Mouse (Mus musculus): ENCODE results near the gene P2ry13.

DNA sequence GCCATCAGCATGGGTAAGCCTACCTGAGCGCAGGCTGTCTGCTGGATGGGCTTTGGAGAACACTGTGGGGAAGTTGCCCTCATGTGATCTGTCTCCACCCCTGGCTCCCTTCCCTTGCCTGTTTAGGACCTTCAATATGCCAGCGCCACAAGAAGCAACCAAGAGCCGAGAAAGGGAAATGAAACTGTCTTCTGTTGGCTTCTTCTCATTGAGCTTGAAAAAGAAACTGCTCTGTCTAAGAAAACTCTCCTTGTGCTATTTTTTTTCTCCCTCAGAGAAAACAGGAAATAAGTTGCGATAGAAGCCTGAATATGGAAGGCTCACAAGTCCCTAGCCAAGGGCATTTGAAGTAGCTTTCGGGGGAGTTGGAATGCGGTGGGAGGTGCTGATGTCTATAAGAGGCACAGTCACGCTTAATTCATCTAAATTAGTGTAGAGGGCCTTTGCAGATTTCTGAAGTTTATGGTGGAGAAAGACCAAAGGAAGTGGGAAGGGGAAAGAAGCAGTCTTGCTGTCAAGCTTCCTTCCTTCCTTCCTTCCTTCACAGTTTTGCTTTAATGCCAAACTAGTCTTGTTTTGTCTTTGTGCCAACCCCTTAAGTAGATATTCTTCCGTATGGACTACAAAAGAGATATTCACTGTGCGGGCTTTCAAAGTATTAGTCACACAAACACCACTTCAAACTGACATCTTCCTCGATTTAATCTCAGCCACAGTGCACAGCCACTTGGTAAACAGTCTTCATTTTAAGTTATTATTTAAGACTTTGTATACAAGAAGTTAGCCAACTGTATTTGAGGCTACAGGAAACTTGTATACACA, 18.3 kb upstream of the P2ry13 start:
- TF ChIP-seq POLR2A (IDR thresholded peaks at IDR 0.05; ENCODE audit: extremely low read depth, insufficient read depth, low read length), result no peak
- TF ChIP-seq CTCF (IDR thresholded peaks at IDR 0.05; ENCODE audit: extremely low read depth, insufficient read depth, low read length), result no peak
